Mouse (Mus musculus) myocyte (in vitro differentiated cells): ENCODE measurements around the gene Il17a.

Experiments used
- E2F4 ChIP-seq: IDR thresholded peaks from one replicate; pipeline ENCODE4 v1.6.1; 2011; ENCODE audit warnings: mild to moderate bottlenecking, control low read depth, moderate library complexity; ENCODE audit not compliant: insufficient read depth
- POLR2A ChIP-seq: IDR thresholded peaks from one replicate; pipeline ENCODE4 v1.6.1; 2011; ENCODE audit warnings: low read depth, mild to moderate bottlenecking, control low read depth, moderate library complexity; ENCODE audit not compliant: insufficient read length
- TCF12 ChIP-seq: IDR thresholded peaks from one replicate; pipeline ENCODE4 v1.6.1; 2011; ENCODE audit warnings: mild to moderate bottlenecking, control low read depth; ENCODE audit not compliant: poor library complexity, insufficient read depth, severe bottlenecking
- USF1 ChIP-seq: IDR thresholded peaks from one replicate; pipeline ENCODE4 v1.6.1; 2011; ENCODE audit warnings: low read depth, mild to moderate bottlenecking, control low read depth, moderate library complexity

DNA sequence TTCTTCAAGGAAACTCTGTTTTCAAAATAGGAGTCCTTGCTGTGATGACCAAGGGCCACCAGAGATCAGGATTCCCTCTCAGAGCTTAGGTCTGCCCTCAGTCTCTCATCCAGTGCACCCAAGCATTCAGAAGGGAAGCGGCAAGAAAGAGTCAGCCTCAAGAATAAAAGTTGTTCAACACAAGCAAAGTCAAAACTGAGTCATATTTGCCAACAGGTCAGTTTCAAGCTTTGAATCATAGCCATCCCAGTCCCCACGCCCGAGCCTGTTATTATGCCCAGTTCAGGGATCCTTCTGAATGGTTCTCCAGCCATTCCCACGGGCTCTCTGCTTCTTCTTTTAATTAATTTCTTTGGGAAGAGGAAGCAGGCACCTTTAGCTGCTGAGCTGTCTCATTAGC, 5.9 kb downstream of the Il17a start:
- TF ChIP-seq POLR2A (no peak), USF1 (no peak), TCF12 (no peak), E2F4 (no peak)
